Mouse (Mus musculus): Measurements from ENCODE around the gene Fads3. TPM values are rescaled to one million over a fixed set of nuclear protein-coding genes. Genes with fewer than 3 reads are reported as not detected.

The Fads3 gene
- total RNA-seq, 2 experiments from 2014 or later, result 5.4 to 6.0 TPM

DNA sequence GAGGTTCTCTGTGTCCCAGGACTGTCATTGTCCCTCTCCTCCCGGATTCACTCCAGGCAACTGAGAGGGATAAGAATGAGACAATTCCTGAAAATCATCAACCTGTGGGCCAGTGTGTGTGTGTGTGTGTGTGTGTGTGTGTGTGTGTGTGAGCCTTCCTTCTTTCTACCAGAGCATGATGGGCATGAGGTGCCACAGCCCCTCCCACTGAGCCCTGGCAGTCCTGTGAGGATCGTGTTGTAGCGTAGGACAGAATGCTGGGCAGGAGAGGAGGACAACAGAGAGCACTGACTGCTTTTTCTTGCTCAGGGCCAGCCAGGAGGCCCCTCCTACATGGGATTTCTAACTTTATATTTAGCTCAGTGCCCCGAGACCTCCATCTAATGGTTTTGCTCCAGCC lies 1.4 kb downstream of the Fads3 start:
- intact Hi-C loops (cut with DNase I; ENCODE audit: low total_unique reads), result loop anchor here (5.0 kb wide), 1 partner anchor 154 kb away; no protein-coding TSS in a partner anchor
- DNase-seq, result no peak

- intact Hi-C loops (cut with DNase I; ENCODE audit: low total_unique reads), result loop anchor here (5.0 kb wide), 1 partner anchor 154 kb away; no protein-coding TSS in a partner anchor
Measured at GRCm38 (mm10) chr19:10043643-10044042, 2.3 kb downstream of the Fads3 start.

DNA sequence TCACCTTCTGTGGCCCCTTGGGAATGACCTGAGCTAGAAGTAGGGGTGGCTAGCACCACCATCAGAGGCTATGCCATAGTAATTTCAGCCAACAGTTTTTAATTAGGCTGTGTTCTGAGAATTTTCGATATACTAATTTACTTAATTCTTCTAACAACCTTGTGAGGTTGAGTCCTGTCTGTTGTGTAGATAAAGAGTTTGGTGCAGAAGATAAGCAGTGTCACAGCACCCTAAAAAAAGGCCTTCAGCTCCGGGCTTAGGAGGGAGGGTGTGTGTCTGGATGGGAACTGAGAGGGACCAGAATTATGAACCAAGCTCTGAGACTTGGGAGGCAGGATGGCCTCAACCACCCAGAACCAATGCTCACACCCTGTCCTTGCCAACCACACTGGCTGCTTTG lies 4.3 kb downstream of the Fads3 start:
- no peak for DNase-seq
- intact Hi-C loops (cut with DNase I; ENCODE audit: low total_unique reads), result no loop called here

More at GRCm38 (mm10) chr19:10043643-10044042, 2.3 kb downstream of the Fads3 start:
- peak; percentile 58 for DNase-seq

DNA sequence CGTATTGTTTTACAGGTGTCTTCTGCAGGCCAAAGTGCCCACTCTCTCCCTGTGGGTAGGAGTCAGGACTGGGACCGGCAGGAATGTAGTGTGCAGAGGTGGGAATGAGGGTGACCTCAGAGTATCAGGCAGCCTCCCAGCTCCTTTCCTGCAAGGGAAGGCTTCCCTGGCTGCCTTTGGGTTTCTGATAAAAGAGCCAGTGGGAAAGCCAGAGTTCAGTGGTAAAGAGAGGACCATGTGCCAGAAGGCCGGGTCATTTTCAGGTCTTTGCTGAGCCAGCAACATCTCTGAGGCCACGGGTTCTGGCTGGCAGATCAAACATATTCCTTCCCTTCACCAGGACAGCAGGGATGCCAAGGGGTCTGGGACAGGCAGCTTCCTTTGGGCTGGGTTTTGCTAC lies 5.0 kb downstream of the Fads3 start:
- no peak for DNase-seq
- intact Hi-C loops (cut with DNase I; ENCODE audit: low total_unique reads), result no loop called here

DNA sequence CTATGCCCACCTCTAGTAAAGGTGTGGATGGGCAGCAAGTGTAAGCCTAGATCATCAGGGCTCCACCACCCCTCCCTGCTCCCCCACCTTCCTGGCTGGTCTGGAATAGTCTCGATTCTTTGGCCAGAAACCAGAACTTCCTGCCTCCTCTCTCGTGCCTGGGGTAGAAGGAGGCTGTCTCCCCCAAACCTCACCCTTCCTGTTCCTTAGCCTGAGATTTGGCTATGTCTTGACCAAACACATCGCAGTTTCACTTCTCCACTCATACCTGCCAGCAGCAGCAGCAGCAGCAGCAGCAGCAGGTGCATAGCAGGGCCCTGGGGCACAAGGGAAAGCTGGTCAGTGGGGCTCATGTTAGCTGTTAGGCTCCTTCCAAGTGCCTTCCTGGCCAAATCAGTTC lies 5.6 kb downstream of the Fads3 start:
- DNase-seq, result no peak
- intact Hi-C loops (cut with DNase I; ENCODE audit: low total_unique reads), result no loop called here

DNA sequence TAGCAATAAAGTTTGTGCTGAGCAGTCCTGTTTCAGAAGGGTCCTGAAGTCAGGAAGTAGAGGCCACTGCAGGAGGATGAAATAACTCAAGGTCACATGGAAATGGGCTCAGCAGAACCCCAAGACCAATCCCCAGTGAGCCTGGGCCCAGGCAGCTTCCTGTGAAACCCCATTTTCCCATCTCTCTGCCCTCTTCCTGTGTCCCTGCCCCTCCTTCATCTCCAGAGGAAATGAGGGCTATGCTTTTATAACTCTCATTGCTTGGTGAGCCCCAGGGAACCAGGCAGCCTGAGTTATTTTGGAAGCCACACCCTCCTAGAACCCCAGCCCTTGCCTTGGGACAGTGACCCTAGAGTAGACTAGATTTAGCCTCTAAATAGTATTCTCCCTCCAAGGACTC lies 8.2 kb downstream of the Fads3 start:
- no peak for DNase-seq
- intact Hi-C loops (cut with DNase I; ENCODE audit: low total_unique reads), result no loop called here

DNA sequence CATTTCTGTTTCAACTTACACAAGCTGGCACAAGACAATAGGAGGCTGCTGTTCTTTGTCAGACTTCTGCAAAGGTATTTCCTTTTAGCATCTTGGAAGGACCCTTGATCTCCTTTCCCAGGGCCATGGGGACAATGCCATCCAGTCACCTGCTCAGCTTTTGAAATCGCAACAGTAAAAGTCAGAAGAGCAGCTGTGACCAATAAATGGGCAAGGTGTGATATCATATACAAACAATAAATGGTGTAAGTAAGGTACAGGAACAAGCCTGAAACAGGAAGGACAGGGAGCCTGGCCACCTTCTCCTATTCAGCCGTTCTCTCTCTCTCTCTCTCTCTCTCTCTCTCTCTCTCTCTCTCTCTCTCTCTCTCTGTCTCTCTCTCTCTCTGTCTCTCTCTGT lies 9.1 kb downstream of the Fads3 start:
- intact Hi-C loops (cut with DNase I; ENCODE audit: low total_unique reads), result no loop called here
- DNase-seq, result no peak

DNA sequence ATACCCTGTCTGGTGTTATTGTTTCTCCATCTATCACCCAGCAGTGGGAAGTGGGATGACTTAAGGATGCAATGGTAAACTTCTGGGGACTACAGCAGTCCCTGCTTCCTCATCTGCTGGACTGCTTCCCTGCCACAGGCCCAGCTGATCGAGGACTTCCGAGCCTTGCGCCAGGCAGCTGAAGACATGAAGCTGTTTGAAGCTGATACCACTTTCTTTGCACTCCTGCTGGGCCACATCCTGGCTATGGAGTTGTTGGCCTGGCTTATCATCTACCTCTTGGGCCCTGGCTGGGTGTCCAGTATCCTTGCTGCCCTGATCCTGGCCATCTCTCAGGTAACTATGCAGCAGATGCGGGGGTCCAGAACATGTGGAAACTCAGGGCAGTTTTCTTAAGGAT lies 11.3 kb downstream of the Fads3 start:
- DNase-seq, result no peak
- intact Hi-C loops (cut with DNase I; ENCODE audit: low total_unique reads), result no loop called here

- intact Hi-C loops (cut with DNase I; ENCODE audit: low total_unique reads), result no loop called here
- DNase-seq, result no peak
Measured at GRCm38 (mm10) chr19:10053692-10054260, 12.4 kb downstream of the Fads3 start.

- intact Hi-C loops (cut with DNase I; ENCODE audit: low total_unique reads), result no loop called here
- DNase-seq, result no peak
Measured at GRCm38 (mm10) chr19:10054361-10055075, 13.1 kb downstream of the Fads3 start.

DNA sequence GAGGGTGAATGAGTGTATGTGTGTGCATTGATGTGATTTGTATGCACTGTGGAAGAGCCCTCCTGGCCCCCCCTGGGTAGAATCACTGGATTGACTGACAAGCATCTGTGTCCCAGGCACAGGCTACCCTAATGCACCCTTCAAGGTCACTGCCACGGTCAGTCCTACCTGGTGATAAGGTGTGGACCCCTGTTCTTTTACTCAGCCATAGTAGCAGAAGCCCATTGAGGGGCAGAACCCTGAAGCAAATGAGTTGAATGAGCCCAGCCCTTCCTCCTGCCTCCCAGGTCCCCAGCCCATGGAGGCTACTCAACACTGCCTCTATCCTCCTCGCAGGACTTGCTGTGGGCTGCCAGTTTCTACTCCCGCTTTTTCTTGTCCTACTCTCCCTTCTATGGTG lies 13.9 kb downstream of the Fads3 start:
- intact Hi-C loops (cut with DNase I; ENCODE audit: low total_unique reads), result no loop called here
- no peak for DNase-seq

- no peak for DNase-seq
- intact Hi-C loops (cut with DNase I; ENCODE audit: low total_unique reads), result no loop called here
Measured at GRCm38 (mm10) chr19:10055783-10056660, 14.7 kb downstream of the Fads3 start.

- intact Hi-C loops (cut with DNase I; ENCODE audit: low total_unique reads), result no loop called here
- no peak for DNase-seq
Measured at GRCm38 (mm10) chr19:10056686-10057085, 15.3 kb downstream of the Fads3 start.

- no peak for DNase-seq
- intact Hi-C loops (cut with DNase I; ENCODE audit: low total_unique reads), result no loop called here
Measured at GRCm38 (mm10) chr19:10057486-10058351, 16.4 kb downstream of the Fads3 start.

- intact Hi-C loops (cut with DNase I; ENCODE audit: low total_unique reads), result no loop called here
- DNase-seq, result no peak
Measured at GRCm38 (mm10) chr19:10058352-10058825, 17.0 kb downstream of the Fads3 start.

GRCm38 (mm10) chr19:10058876-10059427 lies 17.6 kb downstream of the Fads3 start:
- no peak for DNase-seq
- intact Hi-C loops (cut with DNase I; ENCODE audit: low total_unique reads), result no loop called here

DNA sequence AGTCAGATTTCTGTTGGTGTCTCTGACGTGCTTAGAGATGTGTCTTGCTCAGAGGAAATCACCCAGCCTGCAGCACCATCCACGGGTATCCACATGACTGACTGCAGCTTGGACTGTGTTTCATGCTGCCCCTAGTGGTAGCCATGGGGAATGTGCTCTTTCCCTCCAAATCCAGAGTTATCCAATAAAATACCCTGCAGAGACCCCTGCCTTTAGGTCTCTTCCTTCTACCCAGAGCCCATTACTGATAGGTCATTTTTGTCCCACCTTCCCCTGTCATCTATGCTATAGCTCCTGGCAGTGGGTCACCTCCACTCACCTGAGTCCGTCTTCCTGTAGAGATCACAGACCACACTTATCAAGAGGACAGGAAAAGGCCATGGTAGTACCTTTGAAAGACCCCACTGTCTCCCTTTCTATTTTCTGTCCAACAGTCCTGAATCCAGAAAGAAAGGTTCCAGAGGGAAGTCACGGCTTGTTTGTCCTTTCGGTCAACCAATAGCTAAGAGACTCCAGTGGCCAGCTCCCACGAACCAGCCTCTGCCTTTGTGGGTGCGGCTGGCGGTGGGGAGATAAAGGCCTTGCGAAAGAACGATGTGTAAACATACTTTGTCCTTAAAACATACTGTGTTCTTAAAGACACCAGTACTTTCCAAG lies 18.7 kb downstream of the Fads3 start:
- intact Hi-C loops (cut with DNase I; ENCODE audit: low total_unique reads), result no loop called here
- no peak for DNase-seq

- intact Hi-C loops (cut with DNase I; ENCODE audit: low total_unique reads), result no loop called here
- no peak for DNase-seq
Measured at GRCm38 (mm10) chr19:10060783-10061590, 19.6 kb downstream of the Fads3 start.
